In genomic region chr7:123289176-123289575, GRCm38 (mm10) we compare ENCODE assay signal across 18 mouse cellular contexts.
"Had no signal": no experiment of that assay in that cellular context is flagged by ENCODE, and none has a peak within 500 bp of the region (broad histone marks: within the 10 kb centered on the region; RNA-seq: fewer than 3 reads in every experiment).

No protein-coding gene starts in this region.

- H3K4me2 ChIP-seq: lung, embryonic 15.5 days; midbrain, embryonic 12.5 days; neural tube, embryonic 12.5 days; stomach, embryonic 15.5 days had no signal

- ATAC-seq: liver, postnatal 0 days; lung, postnatal 0 days; midbrain, embryonic 16.5 days had no signal

- H3K27ac ChIP-seq: lung, embryonic 15.5 days; macrophage; midbrain, embryonic 12.5 days; neural tube, embryonic 12.5 days; stomach, embryonic 15.5 days; stomach, postnatal 0 days had no signal

- H3K4me1 ChIP-seq: lung, embryonic 15.5 days; midbrain, embryonic 12.5 days; neural tube, embryonic 12.5 days; stomach, embryonic 15.5 days had no signal

- H3K4me3 ChIP-seq: lung, embryonic 15.5 days; megakaryocyte, embryonic 14.5 days; midbrain, embryonic 12.5 days; neural tube, embryonic 12.5 days; stomach, embryonic 15.5 days had no signal

- H3K27me3 ChIP-seq: lung, embryonic 15.5 days; megakaryocyte, embryonic 14.5 days; midbrain, embryonic 12.5 days; neural tube, embryonic 12.5 days; stomach, embryonic 15.5 days had no signal

- DNase-seq: liver, postnatal 0 days; lung, adult 2 months; lung, postnatal 14 days; lung, postnatal 36 days; midbrain, embryonic 14.5 days; right cerebral cortex, postnatal 14 days; thymus, adult 2 months; thymus, postnatal 25 days; thymus, postnatal 4 days had no signal

- H3K9me3 ChIP-seq: lung, embryonic 15.5 days; megakaryocyte, embryonic 14.5 days; midbrain, embryonic 12.5 days; neural tube, embryonic 12.5 days; stomach, embryonic 15.5 days had no signal

- H3K9ac ChIP-seq: liver, postnatal 0 days; lung, embryonic 15.5 days; midbrain, embryonic 12.5 days; neural tube, embryonic 12.5 days; stomach, embryonic 15.5 days had no signal
